Mouse (Mus musculus) CD4-positive naive resting alpha-beta T cell, adult 57 days (primary cell): ENCODE results near the gene Ccl1. TPM values are rescaled to one million over a fixed set of nuclear protein-coding genes. Genes with fewer than 3 reads are reported as not detected.

Experiments used
- total RNA-seq: library from RNA; stranded (reverse); gene quantifications from one replicate; pipeline ENCODE4 v1.2.4, GENCODE M21; 2023

The Ccl1 gene
- not detected for total RNA-seq

DNA sequence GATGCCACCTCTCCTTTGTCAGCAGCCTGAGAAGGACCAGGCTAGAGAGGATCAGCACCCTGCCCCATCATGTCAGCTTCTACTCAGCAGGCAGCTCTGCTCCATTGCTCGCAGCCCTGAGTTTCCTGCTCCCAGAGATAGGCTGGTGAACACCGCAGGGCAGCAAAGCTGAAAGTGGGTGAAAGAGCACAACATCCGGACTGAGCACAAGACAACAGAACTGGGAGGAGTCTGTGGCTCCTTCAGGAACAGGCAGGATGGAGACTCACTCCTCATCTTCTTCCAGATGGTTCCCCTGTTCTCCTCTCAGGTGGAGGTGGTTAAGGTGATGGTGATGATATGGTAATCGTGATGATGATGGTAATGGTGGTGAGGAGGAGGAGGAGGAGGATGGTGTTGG lies at the start of gene Ccl1:
Gene Ccl1 (minus strand): TSS at position 101 of the 400 bp plus-strand sequence.

Other genes with a start within 250 kb of the Ccl1 start
- not detected for gene Ccl11, start 247.9 kb downstream of the Ccl1 start, total RNA-seq
- gene Ccl12, start 203.8 kb downstream of the Ccl1 start, total RNA-seq = not detected
- not detected for gene Ccl8, start 190.5 kb downstream of the Ccl1 start, total RNA-seq
- gene Tmem132e, start 83.2 kb upstream of the Ccl1 start, total RNA-seq = not detected